Mouse (Mus musculus): ENCODE results near the gene Vmn2r19.
"Not testable (repeated sequence)": the region's sequence is repeated elsewhere in the genome, so short reads cannot be mapped to it uniquely, and the experiment has no call there.

Gene Vmn2r19

GRCm38 (mm10) chr6:123308033-123308432 is at the start of gene Vmn2r19:
Gene Vmn2r19, plus strand, starts transcription at chr6:123308333.
- no peak for DNase-seq

GRCm38 (mm10) chr6:123258946-123259345 is 49.2 kb upstream of the Vmn2r19 start:
- no peak for DNase-seq

GRCm38 (mm10) chr6:123259889-123260603 is 48.1 kb upstream of the Vmn2r19 start:
- DNase-seq = no peak

- DNase-seq = no peak
Observed at GRCm38 (mm10) chr6:123260868-123261267, 47.3 kb upstream of the Vmn2r19 start.

- DNase-seq = no peak
Observed at GRCm38 (mm10) chr6:123261555-123262161, 46.5 kb upstream of the Vmn2r19 start, which contains the start of gene Clec4d. Gene Clec4d, plus strand, starts transcription at chr6:123262111.

GRCm38 (mm10) chr6:123264194-123264593 is 43.9 kb upstream of the Vmn2r19 start:
- no peak for DNase-seq

GRCm38 (mm10) chr6:123265809-123266208 is 42.3 kb upstream of the Vmn2r19 start:
- no peak for DNase-seq

- no peak for DNase-seq
Observed at GRCm38 (mm10) chr6:123266945-123267344, 41.2 kb upstream of the Vmn2r19 start.

- no peak for DNase-seq
Observed at GRCm38 (mm10) chr6:123279443-123279842, 28.7 kb upstream of the Vmn2r19 start.

- DNase-seq = no peak
Observed at GRCm38 (mm10) chr6:123286311-123286710, 21.8 kb upstream of the Vmn2r19 start.

- DNase-seq = no peak
Observed at GRCm38 (mm10) chr6:123288931-123289330, 19.2 kb upstream of the Vmn2r19 start.

GRCm38 (mm10) chr6:123289753-123290152 is 18.4 kb upstream of the Vmn2r19 start, which contains the start of gene Clec4e:
Gene Clec4e, minus strand, starts transcription at chr6:123289870.
- no peak for DNase-seq

GRCm38 (mm10) chr6:123292751-123293400 is 15.3 kb upstream of the Vmn2r19 start:
- DNase-seq = no peak

- not testable (repeated sequence) for DNase-seq
Observed at GRCm38 (mm10) chr6:123293509-123293908, 14.6 kb upstream of the Vmn2r19 start.

GRCm38 (mm10) chr6:123296687-123297086 is 11.4 kb upstream of the Vmn2r19 start:
- no peak for DNase-seq

- DNase-seq = not testable (repeated sequence)
Observed at GRCm38 (mm10) chr6:123306315-123306714, 1.8 kb upstream of the Vmn2r19 start.

GRCm38 (mm10) chr6:123332503-123332902 is 24.4 kb downstream of the Vmn2r19 start:
- no peak for DNase-seq

- DNase-seq = no peak
Observed at GRCm38 (mm10) chr6:123340093-123340492, 32.0 kb downstream of the Vmn2r19 start.

GRCm38 (mm10) chr6:123346141-123346540 is 38.0 kb downstream of the Vmn2r19 start:
- no peak for DNase-seq

All from cerebellum, postnatal 36 days (tissue).